Mouse (Mus musculus): ENCODE data around the gene Txndc17.

GRCm38 (mm10) chr11:72176553-72176952 is 30.8 kb upstream of the Txndc17 start:
- TF ChIP-seq POLR2A (IDR thresholded peaks at IDR 0.05; ENCODE audit: insufficient read depth, low read depth, low read length) (no peak), CTCF (IDR thresholded peaks at IDR 0.05; ENCODE audit: insufficient read depth, low read depth, low read length) (no peak)

Data from olfactory bulb, adult 2 months (tissue).